Mouse (Mus musculus) embryo, embryonic 10 days (tissue): Measurements from ENCODE around the gene Cntnap1.
A peak's percentile ranks its signal among the peaks of the same experiment; 100 is the strongest.
"Not testable (repeated sequence)": the region's sequence is repeated elsewhere in the genome, so short reads cannot be mapped to it uniquely, and the experiment has no call there.

ENCODE experiments used
- DNase-seq: peaks from one replicate; pipeline ENCODE4 v3.0.0-alpha.2; 2015; ENCODE audit warnings: low spot score

Cntnap1 gene

GRCm38 (mm10) chr11:101170354-101170810 lies at the start of gene Cntnap1:
TSS of gene Cntnap1 (plus strand) at chr11:101170523.
- DNase-seq: peak; percentile 38

DNA sequence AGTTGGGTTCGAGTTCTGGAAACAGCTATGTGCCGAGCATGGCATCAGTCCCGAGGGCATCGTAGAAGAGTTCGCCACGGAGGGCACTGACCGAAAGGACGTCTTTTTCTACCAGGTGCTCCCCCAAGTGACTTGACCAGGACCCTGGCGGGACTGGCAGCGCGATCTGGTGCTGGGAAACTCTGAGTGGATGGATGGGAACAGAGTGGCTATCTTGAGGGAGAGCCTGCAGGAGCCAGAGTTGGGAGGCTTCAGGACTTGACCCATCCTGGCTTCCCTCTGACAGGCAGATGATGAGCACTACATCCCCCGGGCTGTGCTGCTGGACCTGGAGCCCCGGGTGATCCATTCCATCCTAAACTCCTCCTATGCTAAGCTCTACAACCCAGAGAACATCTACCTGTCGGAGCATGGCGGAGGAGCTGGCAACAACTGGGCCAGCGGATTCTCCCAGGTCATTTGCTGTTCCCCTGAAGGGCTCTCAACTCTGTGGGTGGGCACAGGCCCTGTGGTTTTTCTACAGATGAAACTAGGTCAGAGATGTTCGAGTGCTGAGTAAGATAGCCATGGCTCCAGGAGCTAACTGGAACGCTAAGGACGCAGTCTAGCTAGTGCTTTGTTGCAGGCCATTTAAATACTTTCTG lies 49.7 kb upstream of the Cntnap1 start:
- no peak for DNase-seq

DNA sequence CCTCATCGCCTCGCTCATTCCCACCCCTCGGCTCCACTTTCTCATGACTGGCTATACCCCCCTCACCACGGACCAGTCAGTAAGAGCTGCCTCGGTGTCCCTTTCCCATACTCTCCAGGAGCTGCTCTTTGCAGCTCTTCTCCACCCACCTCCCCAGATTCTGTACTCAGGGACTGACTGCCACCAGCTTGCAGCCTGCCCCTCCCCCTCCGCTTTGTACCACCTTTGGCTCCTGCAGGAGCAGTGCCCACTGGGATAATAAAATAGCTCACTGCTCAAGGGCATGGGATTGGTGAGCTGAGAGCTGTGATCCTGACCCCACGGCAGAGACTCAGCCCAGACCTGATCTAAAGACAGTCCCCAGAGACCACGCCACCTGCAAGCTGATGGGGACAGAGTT lies 45.8 kb upstream of the Cntnap1 start:
- not testable (repeated sequence) for DNase-seq

GRCm38 (mm10) chr11:101125008-101125407 lies 45.3 kb upstream of the Cntnap1 start:
- DNase-seq: not testable (repeated sequence)

DNA sequence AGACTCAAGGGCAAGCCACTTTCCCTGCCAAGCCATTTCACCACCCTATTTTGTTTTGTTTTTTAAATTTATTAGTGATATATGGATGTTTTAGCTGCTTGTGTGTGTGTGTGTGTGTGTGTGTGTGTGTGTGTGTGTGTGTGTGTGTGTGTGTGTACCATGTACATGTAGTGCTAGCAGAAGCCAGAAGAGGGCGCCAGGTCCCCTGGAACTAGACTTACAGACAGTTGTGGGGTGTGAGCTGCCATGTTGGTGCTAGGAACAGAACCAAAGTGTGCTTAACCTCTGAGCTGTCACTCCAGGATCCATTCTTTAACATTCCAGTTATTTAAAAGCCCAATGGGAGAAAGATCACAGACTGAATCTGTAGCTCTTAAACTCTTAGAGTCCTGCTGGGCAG lies 43.2 kb upstream of the Cntnap1 start:
- no peak for DNase-seq

DNA sequence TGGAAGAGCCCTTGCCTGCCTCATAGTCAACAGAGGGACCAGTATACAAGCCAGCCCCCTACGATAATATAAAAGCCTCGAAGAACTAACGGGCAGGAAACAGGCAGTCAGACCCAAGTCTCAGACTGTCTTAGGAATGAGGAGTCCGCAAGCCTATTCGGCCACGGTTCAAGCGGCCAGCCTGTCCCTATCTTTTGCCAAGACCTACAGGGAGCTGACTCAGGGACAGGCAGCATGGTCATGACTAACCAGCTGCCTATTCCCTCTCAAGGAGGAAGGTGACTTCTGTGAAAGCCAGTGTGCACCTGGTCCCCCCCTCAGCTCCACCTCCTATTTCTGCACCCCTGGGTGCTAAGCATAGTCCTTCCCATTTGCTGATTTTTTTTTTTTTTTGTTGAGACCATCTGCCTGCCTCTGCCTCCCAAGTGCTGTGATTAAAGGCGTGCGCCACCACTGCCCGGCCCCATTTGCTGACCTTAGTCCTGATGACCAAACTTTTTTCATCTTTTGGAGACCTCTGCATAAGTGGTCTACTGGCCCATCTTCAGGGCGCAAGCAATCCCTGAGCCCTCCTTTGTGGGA lies 41.2 kb upstream of the Cntnap1 start:
- no peak for DNase-seq

- DNase-seq: no peak
Measured at GRCm38 (mm10) chr11:101130056-101130756, 40.1 kb upstream of the Cntnap1 start.

- no peak for DNase-seq
Measured at GRCm38 (mm10) chr11:101131187-101131586, 39.1 kb upstream of the Cntnap1 start.

DNA sequence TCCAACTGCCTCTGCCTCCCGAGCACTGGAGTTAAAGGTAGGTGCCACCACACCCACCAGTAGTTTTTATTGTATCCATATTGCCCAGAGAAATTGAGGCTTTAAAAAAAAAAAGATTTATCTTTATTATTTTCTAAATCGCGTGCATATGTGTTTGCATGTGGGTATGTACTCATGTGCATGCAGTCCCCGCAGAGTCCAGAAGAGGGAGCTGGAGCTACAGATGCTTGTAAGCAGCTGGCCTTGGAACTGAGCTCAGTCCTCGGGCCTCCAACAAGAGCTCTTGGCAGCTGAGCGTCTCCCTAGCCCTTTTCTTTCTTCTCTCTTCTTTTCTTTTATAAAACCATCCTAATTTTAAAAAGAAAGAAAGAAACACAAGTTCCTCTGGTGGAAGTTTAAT lies 38.6 kb upstream of the Cntnap1 start:
- peak; percentile 62 for DNase-seq

DNA sequence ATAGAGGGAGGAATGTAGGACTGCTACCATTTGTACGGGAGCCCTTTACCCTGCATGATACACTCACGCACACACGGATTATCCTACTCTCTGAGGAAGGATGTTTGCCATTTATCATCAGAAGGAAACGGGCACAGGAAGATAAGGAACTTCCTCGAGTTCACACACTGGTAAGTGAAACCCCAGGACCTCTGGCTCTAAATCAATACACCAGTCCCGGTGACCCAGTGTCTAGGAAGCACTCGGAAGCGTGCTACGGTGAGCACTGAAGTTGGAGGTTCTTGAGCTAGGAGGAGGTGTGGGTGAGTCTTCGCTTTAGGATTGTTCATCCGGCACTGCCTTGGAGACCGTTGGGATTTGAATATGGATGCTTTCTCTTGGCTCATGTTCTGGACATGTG lies 37.3 kb upstream of the Cntnap1 start:
- no peak for DNase-seq

- DNase-seq: no peak
Measured at GRCm38 (mm10) chr11:101134217-101134865, 36.0 kb upstream of the Cntnap1 start.

DNA sequence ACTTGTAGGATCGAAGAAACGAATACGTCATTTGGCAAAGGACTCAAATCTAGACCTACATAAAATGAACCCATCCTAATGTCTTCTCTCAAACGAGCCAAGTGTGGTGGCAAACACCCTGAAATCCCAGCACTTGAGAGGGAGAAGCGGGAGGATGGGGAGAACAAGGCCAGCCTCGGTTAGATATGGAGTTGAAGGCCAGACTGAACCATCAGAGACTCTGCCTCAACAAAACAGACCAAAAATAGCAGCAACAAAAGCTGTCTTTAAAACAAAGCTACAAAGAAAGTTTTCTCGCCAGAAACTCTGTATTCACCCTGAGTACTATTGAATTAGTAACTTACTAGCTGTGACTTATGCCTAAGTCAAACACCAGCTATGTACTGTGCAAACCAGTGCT lies 33.3 kb upstream of the Cntnap1 start:
- no peak for DNase-seq

DNA sequence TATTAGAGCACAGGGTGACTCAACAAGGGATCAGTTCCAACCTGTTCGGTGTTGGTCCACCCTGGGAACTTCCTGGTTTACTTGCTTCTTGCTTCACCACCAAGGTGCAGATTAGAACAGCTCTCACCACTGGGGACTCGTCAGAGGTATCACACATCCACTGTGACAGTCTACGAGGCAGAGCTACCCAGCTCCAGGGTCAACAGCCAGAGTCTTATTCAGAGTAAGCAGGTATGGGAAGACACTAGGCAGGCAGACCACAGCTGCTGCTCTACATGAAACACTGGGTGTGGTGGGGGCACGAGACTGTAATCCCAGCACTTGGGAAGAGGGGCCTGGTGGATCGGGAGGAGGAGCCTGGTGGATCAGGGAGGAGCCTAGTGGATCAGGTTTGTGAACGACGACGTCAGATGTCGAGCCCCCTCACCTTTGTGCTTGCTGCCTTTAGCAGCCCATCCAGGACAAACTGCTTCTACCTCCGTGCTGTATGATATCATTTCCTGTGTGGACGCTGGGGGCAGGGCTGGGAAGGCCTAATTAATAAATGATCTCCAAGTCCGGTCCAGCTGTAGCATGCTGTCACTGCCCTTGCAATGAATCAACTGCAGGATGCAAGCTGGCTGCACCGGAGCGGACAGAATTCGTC lies 31.7 kb upstream of the Cntnap1 start:
- DNase-seq: peak; percentile 71

DNA sequence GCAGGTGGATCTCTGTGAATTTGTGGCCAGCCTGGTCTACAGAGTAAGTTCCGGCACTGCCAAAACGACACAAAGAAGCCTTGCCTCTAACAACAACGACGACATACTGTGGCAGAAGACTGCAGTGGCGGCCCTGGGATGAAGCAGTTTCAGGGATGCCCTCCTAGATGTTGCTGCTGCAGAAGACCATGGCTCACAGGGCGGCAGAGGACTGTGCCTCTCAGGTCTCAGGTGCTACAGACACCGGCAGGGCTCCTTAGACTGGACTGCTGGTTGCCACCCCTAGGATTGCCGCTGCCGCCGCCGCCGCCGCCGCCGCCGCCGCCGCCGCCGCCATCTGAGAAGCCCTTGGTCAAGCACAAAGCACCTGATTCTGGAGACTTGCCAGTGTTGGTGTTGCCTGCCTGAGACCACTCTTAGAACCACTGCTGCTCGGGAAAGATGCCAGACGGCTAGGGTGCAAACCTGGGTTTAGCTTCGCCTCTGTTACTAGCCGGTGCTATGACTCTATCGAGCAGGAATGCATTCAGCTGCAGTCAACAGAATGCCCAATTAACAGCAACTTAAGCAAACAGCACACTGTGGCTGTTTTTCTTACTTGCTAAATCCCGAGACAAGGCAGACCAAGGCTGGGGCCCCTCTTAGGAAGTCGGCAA lies 30.0 kb upstream of the Cntnap1 start:
- peak; percentile 21 for DNase-seq

DNA sequence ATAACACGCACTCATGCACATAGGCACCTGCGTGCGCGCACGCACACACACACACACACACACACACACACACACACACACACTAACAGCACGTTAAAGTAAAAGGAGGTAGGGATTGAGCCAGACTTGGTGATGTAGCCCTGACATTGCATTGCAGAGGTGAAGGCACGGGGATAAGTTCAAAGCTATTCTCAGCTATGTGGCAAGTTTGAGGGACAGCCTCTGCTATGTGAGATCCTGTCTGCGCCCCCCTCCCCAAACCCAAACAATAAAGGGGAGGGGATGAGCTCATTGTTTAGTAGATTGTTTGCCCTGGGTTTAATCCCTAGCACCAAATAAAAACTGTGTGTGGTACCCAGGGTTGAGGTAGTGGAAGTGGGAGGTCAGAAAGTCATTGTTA lies 29.2 kb upstream of the Cntnap1 start:
- DNase-seq: no peak

DNA sequence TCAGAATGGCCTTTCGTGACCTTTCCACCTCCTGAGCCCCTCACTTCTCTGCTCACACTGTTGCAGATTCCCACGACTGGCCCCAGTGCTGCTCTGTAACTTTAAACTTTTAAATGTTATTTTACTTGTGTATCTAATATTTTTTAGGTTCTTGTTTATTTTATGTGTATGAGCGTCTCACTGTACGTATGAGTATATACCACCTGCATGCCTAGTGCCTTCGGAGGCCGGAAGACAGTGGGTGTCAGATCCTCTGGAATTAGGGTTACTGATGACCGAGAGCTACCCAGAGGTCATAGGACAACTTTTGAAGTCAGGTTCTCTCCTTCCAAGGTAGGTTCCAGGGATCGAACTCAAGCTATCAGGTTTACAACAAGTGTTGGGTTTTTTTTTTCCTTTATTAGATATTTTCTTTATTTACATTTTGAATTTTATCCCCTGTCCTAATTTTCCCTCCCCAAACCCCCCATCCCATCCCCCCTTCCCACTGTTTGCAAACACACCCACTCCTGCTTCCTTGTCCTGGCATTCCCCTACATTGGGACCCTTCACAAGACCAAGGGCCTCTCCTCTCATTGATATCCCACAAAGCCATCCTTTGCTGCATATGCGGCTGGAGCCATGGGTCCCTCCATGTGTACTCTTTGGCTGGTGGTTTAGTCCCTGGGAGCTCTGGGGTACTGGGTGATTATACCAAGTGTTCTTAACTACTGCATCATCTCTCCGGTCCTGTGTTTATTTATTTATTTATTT lies 27.9 kb upstream of the Cntnap1 start:
- DNase-seq: no peak

- DNase-seq: peak; percentile 86
Measured at GRCm38 (mm10) chr11:101143338-101144225, 26.7 kb upstream of the Cntnap1 start.

DNA sequence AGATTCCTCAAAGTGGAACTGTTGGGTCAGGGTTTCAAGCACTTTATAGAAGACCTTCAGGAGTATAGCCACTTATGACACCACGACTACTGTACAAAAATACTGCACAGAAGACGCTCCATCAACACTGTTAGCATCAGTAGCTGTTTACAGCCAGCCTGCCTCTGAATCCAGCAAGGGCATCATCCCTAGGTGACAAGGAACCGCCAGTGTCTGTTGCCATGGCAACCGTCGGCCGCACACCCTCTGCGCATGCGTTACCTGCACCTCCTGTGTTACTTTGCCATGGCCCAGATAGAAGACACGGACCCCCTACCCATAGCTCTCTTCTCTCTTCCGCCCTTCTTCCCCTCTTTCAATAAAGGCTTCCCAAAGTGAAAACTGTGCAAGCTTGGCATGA lies 23.9 kb upstream of the Cntnap1 start:
- peak; percentile 70 for DNase-seq

- no peak for DNase-seq
Measured at GRCm38 (mm10) chr11:101148751-101149150, 21.6 kb upstream of the Cntnap1 start.
